Mouse (Mus musculus): ENCODE results near the gene Tmem132b. TPM values are rescaled to one million over a fixed set of nuclear protein-coding genes. Genes with fewer than 3 reads are reported as not detected.

The Tmem132b gene
- polyA plus RNA-seq, 1 experiment from 2014 or later = 0.74 TPM

DNA sequence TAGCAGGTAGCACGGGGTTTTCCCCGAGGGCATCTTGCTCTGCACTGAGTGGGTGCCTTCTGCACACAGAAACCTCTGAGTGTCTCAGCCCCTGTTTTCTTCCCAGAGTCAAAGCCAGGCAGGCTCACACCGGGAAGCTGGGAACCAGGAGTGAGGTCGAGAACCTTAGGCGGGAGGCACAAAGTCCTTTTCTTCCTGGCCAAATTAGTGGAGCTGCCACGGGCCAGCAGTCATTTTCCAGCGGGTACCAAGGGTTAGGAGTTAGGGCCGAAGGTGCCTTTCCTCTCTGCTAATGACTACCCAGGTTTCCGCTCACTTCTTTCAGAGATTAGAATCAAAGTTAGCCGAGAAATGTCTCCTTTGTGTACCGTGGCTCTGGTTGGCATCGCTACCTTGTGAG, 75.6 kb downstream of the Tmem132b start:
- no peaks in the 10 kb centered on the region for H3K36me3 ChIP-seq (ENCODE audit: control insufficient read depth, insufficient read depth, low read length)
- no peak for ATAC-seq (ENCODE audit: low FRiP score)
- H3K27ac ChIP-seq (ENCODE audit: low read depth, low read length) = no peak overlapping the region
- no peaks in the 10 kb centered on the region for H3K9me3 ChIP-seq (ENCODE audit: control insufficient read depth, low read length)
- no peak overlapping the region for H3K9ac ChIP-seq (ENCODE audit: low read depth, low read length)
- DNase-seq (ENCODE audit: low spot score) = no peak
- H3K4me2 ChIP-seq (replicated peaks; ENCODE audit: low read depth, low read length) = no peak overlapping the region
- H3K27me3 ChIP-seq (ENCODE audit: control insufficient read depth, insufficient read depth, low read length) = no peaks in the 10 kb centered on the region
- no peaks in the 10 kb centered on the region for H3K4me1 ChIP-seq (replicated peaks; ENCODE audit: control insufficient read depth, insufficient read depth, low read length)
- 84% methylated on average over 12 of the region's 12 CpGs for WGBS
- H3K4me3 ChIP-seq (ENCODE audit: low read depth, low read length) = no peak overlapping the region

DNA sequence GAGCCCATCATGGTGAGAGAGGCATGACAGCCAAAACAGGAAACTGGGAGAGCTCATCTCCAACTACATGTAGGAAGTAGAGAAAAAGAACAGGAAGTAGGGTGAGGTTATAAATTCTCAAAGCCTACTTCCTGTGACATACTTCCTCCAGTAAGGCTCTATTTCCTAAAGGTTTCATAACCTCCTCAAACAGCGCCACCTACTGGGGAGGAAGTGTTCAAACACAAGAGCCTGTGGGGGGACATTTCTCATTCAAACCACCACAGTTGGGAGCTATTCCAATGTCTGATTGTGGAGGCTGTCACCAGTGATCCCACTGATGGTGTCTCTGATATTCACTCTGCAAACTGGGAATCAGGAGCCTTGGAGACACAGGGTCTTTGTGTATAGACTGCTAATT, 78.4 kb downstream of the Tmem132b start:
- no peak for DNase-seq (ENCODE audit: low spot score)
- 54% methylated on average over 1 of the region's 1 CpGs for WGBS

DNA sequence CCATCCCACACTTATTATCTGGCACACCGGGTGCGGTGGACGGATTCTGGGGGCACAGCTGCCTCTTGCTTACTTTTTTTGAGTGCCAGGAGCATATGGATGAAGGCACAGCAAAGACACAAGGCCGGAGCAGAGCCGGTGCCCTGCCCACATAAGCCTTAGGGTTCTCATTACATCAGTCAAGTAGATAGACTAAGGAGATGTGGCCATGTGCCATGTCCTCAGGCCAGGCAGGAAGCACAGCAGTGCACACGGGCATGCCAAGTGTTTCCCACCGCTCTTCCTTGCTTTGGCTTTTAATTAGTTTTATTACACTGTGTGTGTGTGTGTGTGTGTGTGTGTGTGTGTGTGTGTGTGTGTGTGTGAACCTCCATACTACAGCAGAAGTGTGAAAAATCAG, 80.9 kb downstream of the Tmem132b start:
- no peaks in the 10 kb centered on the region for H3K27me3 ChIP-seq (ENCODE audit: control insufficient read depth, insufficient read depth, low read length)
- no peaks in the 10 kb centered on the region for H3K36me3 ChIP-seq (ENCODE audit: control insufficient read depth, insufficient read depth, low read length)
- WGBS = 88% methylated on average over 7 of the region's 7 CpGs
- H3K4me3 ChIP-seq (ENCODE audit: low read depth, low read length) = no peak overlapping the region
- H3K4me1 ChIP-seq (replicated peaks; ENCODE audit: control insufficient read depth, insufficient read depth, low read length) = no peaks in the 10 kb centered on the region
- 0 out of 2 replicates have a peak, but pooled peaks cover 2% of the 10 kb centered on the region for H3K9me3 ChIP-seq (ENCODE audit: control insufficient read depth, low read length)
- ATAC-seq (ENCODE audit: low FRiP score) (no peak), DNase-seq (ENCODE audit: low spot score) (no peak)
- H3K27ac ChIP-seq (ENCODE audit: low read depth, low read length) = no peak overlapping the region
- H3K9ac ChIP-seq (ENCODE audit: low read depth, low read length) = no peak overlapping the region
- no peak overlapping the region for H3K4me2 ChIP-seq (replicated peaks; ENCODE audit: low read depth, low read length)

More for the DNA sequence above, 78.4 kb downstream of the Tmem132b start:
- no peak overlapping the region for H3K4me3 ChIP-seq (ENCODE audit: low read depth, low read length)
- H3K4me1 ChIP-seq (replicated peaks; ENCODE audit: control insufficient read depth, insufficient read depth, low read length) = no peaks in the 10 kb centered on the region
- no peaks in the 10 kb centered on the region for H3K27me3 ChIP-seq (ENCODE audit: control insufficient read depth, insufficient read depth, low read length)
- H3K36me3 ChIP-seq (ENCODE audit: control insufficient read depth, insufficient read depth, low read length) = no peaks in the 10 kb centered on the region
- no peak overlapping the region for H3K4me2 ChIP-seq (replicated peaks; ENCODE audit: low read depth, low read length)
- no peaks in the 10 kb centered on the region for H3K9me3 ChIP-seq (ENCODE audit: control insufficient read depth, low read length)
- no peak for ATAC-seq (ENCODE audit: low FRiP score)
- no peak overlapping the region for H3K9ac ChIP-seq (ENCODE audit: low read depth, low read length)
- H3K27ac ChIP-seq (ENCODE audit: low read depth, low read length) = no peak overlapping the region

- 0 out of 2 replicates have a peak, but pooled peaks cover 2% of the 10 kb centered on the region for H3K9me3 ChIP-seq (ENCODE audit: control insufficient read depth, low read length)
- H3K4me3 ChIP-seq (ENCODE audit: low read depth, low read length) = no peak overlapping the region
- 88% methylated on average over 5 of the region's 5 CpGs for WGBS
- ATAC-seq (ENCODE audit: low FRiP score) (no peak), DNase-seq (ENCODE audit: low spot score) (no peak)
- H3K9ac ChIP-seq (ENCODE audit: low read depth, low read length) = no peak overlapping the region
- H3K4me1 ChIP-seq (replicated peaks; ENCODE audit: control insufficient read depth, insufficient read depth, low read length) = no peaks in the 10 kb centered on the region
- no peaks in the 10 kb centered on the region for H3K27me3 ChIP-seq (ENCODE audit: control insufficient read depth, insufficient read depth, low read length)
- H3K4me2 ChIP-seq (replicated peaks; ENCODE audit: low read depth, low read length) = no peak overlapping the region
- no peak overlapping the region for H3K27ac ChIP-seq (ENCODE audit: low read depth, low read length)
- H3K36me3 ChIP-seq (ENCODE audit: control insufficient read depth, insufficient read depth, low read length) = no peaks in the 10 kb centered on the region
Observed at GRCm38 (mm10) chr5:125613136-125613535, 81.6 kb downstream of the Tmem132b start.

DNA sequence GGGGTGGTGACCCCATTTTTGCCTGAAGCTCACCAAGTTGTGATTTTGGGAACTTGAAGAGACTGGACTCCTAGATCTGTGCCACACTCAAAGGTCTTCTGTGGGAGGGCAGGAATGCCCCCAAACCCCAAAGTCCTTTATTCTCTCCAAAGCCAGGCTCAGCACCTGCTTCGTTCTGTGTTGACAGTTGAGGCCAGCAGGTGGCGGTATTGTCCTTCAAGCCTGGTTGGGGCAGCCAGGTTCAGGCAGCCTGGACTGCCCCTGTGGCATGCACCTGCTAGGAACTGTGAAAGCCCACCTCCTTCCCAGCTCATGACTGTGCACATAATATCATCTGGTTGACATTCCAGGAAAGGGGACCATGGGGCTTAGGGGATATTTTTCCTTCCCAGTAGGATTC, 82.8 kb downstream of the Tmem132b start:
- Histone ChIP-seq H3K9me3 (ENCODE audit: control insufficient read depth, low read length) (0 out of 2 replicates have a peak, but pooled peaks cover 2% of the 10 kb centered on the region), H3K4me3 (ENCODE audit: low read depth, low read length) (no peak overlapping the region), H3K27ac (ENCODE audit: low read depth, low read length) (no peak overlapping the region), H3K27me3 (ENCODE audit: control insufficient read depth, insufficient read depth, low read length) (no peaks in the 10 kb centered on the region), H3K4me2 (replicated peaks; ENCODE audit: low read depth, low read length) (no peak overlapping the region), H3K4me1 (replicated peaks; ENCODE audit: control insufficient read depth, insufficient read depth, low read length) (no peaks in the 10 kb centered on the region), H3K9ac (ENCODE audit: low read depth, low read length) (no peak overlapping the region), H3K36me3 (ENCODE audit: control insufficient read depth, insufficient read depth, low read length) (no peaks in the 10 kb centered on the region)
- no peak for ATAC-seq (ENCODE audit: low FRiP score)
- WGBS = 29% methylated on average over 2 of the region's 2 CpGs
- DNase-seq (ENCODE audit: low spot score) = peak; percentile 46

DNA sequence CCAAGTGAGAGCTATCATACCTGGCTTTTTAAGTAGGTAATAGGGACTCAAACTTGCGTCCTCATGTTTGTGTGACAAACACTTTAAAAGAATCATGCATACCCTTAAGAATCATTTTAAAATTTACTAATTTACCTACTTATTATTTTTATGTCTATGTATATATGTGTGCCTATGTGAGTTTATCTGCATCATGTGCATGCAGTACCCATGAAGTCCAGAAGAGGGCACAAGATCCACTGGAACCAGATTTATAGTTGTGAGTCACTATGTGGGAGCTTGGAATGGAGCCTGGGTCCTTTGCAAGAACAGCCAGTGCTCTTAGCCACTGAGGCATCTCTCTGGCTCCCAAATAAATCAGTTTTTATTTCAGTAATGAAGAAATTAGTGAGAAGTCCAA, 85.5 kb downstream of the Tmem132b start:
- Histone ChIP-seq H3K4me1 (replicated peaks; ENCODE audit: control insufficient read depth, insufficient read depth, low read length) (no peaks in the 10 kb centered on the region), H3K9ac (ENCODE audit: low read depth, low read length) (no peak overlapping the region)
- no peak for ATAC-seq (ENCODE audit: low FRiP score)

GRCm38 (mm10) chr5:125627816-125628348, 96.3 kb downstream of the Tmem132b start:
- H3K9ac ChIP-seq (ENCODE audit: low read depth, low read length) = no peak overlapping the region
- no peak overlapping the region for H3K27ac ChIP-seq (ENCODE audit: low read depth, low read length)
- H3K36me3 ChIP-seq (ENCODE audit: control insufficient read depth, insufficient read depth, low read length) = no peaks in the 10 kb centered on the region
- DNase-seq (ENCODE audit: low spot score) (no peak), ATAC-seq (ENCODE audit: low FRiP score) (no peak)
- 88% methylated on average over 9 of the region's 9 CpGs for WGBS
- no peak overlapping the region for H3K4me3 ChIP-seq (ENCODE audit: low read depth, low read length)
- H3K4me1 ChIP-seq (replicated peaks; ENCODE audit: control insufficient read depth, insufficient read depth, low read length) = no peaks in the 10 kb centered on the region
- no peak overlapping the region for H3K4me2 ChIP-seq (replicated peaks; ENCODE audit: low read depth, low read length)
- H3K27me3 ChIP-seq (ENCODE audit: control insufficient read depth, insufficient read depth, low read length) = no peaks in the 10 kb centered on the region
- H3K9me3 ChIP-seq (ENCODE audit: control insufficient read depth, low read length) = no peaks in the 10 kb centered on the region

More for the DNA sequence above, 85.5 kb downstream of the Tmem132b start:
- 97% methylated on average over 1 of the region's 1 CpGs for WGBS
- Histone ChIP-seq H3K4me2 (replicated peaks; ENCODE audit: low read depth, low read length) (no peak overlapping the region), H3K27ac (ENCODE audit: low read depth, low read length) (no peak overlapping the region), H3K36me3 (ENCODE audit: control insufficient read depth, insufficient read depth, low read length) (no peaks in the 10 kb centered on the region), H3K4me3 (ENCODE audit: low read depth, low read length) (no peak overlapping the region), H3K27me3 (ENCODE audit: control insufficient read depth, insufficient read depth, low read length) (no peaks in the 10 kb centered on the region), H3K9me3 (ENCODE audit: control insufficient read depth, low read length) (0 out of 2 replicates have a peak, but pooled peaks cover 2% of the 10 kb centered on the region)
- no peak for DNase-seq (ENCODE audit: low spot score)

- H3K27me3 ChIP-seq (ENCODE audit: control insufficient read depth, insufficient read depth, low read length) = no peaks in the 10 kb centered on the region
- H3K9ac ChIP-seq (ENCODE audit: low read depth, low read length) = no peak overlapping the region
- 77% methylated on average over 6 of the region's 6 CpGs for WGBS
- H3K27ac ChIP-seq (ENCODE audit: low read depth, low read length) = no peak overlapping the region
- H3K9me3 ChIP-seq (ENCODE audit: control insufficient read depth, low read length) = no peaks in the 10 kb centered on the region
- no peaks in the 10 kb centered on the region for H3K4me1 ChIP-seq (replicated peaks; ENCODE audit: control insufficient read depth, insufficient read depth, low read length)
- H3K36me3 ChIP-seq (ENCODE audit: control insufficient read depth, insufficient read depth, low read length) = no peaks in the 10 kb centered on the region
- ATAC-seq (ENCODE audit: low FRiP score) = no peak
- H3K4me2 ChIP-seq (replicated peaks; ENCODE audit: low read depth, low read length) = no peak overlapping the region
- DNase-seq (ENCODE audit: low spot score) = no peak
- H3K4me3 ChIP-seq (ENCODE audit: low read depth, low read length) = no peak overlapping the region
Observed at GRCm38 (mm10) chr5:125634666-125635065, 103.1 kb downstream of the Tmem132b start.

DNA sequence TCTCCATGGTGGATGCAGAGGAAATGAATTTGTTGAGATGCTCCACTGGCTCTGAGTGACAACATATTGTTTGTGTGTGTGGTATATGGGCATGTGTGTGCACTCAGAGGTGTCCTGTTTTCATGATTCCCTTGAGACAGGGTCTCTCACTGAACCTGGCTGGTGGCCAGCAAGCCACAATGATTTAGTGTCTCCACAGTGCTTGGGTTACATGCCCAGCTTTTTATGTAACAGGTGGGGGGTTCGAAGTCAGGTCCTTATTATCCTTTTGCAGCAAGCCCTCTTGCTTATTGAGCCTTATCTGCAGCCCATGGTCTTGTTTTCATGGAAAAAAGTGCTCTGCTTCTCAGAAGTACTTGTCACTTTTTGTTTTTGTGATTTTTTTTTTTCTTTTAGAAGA, 109.4 kb downstream of the Tmem132b start:
- Histone ChIP-seq H3K4me2 (replicated peaks; ENCODE audit: low read depth, low read length) (no peak overlapping the region), H3K9me3 (ENCODE audit: control insufficient read depth, low read length) (no peaks in the 10 kb centered on the region), H3K27ac (ENCODE audit: low read depth, low read length) (no peak overlapping the region), H3K36me3 (ENCODE audit: control insufficient read depth, insufficient read depth, low read length) (no peaks in the 10 kb centered on the region), H3K27me3 (ENCODE audit: control insufficient read depth, insufficient read depth, low read length) (no peaks in the 10 kb centered on the region), H3K9ac (ENCODE audit: low read depth, low read length) (no peak overlapping the region), H3K4me3 (ENCODE audit: low read depth, low read length) (no peak overlapping the region), H3K4me1 (replicated peaks; ENCODE audit: control insufficient read depth, insufficient read depth, low read length) (no peaks in the 10 kb centered on the region)
- WGBS = 97% methylated on average over 1 of the region's 1 CpGs
- no peak for ATAC-seq (ENCODE audit: low FRiP score)
- DNase-seq (ENCODE audit: low spot score) = no peak

Measured in hindbrain, embryonic 11.5 days (tissue).